Mouse (Mus musculus): Measurements from ENCODE around the gene Hist1h2bp. TPM values are rescaled to one million over a fixed set of nuclear protein-coding genes. Genes with fewer than 3 reads are reported as not detected.

Hist1h2bp gene
- total RNA-seq, 1 experiment, result 879 TPM

- no peak overlapping the region for H3K9ac ChIP-seq (ENCODE audit: insufficient read depth, low read depth, low read length, poor library complexity, severe bottlenecking)
- in situ Hi-C loops (cut with MboI; ENCODE audit: low sequenced_read_pairs in 2 of 2, unreplicated experiment in 2 of 2), result no loop called here
- no peaks in the 10 kb centered on the region for H3K9me3 ChIP-seq (ENCODE audit: control insufficient read depth, insufficient read depth, low read depth, low read length)
- DNase-seq (ENCODE audit: low read depth, low spot score), result no peak
- TF ChIP-seq ZC3H11A (IDR thresholded peaks at IDR 0.05; ENCODE audit: borderline replicate concordance, low read depth, low read length), result no peak
- TF ChIP-seq MAFK (IDR thresholded peaks at IDR 0.05; ENCODE audit: insufficient read depth, low read depth, low read length), result no peak
- no peak for TF ChIP-seq ZNF384 (IDR thresholded peaks at IDR 0.05; ENCODE audit: low read depth, low read length)
- no peak for TF ChIP-seq HCFC1 (IDR thresholded peaks at IDR 0.05; ENCODE audit: borderline replicate concordance, insufficient read depth, low read length)
- no peak for TF ChIP-seq CHD2 (IDR thresholded peaks at IDR 0.05; ENCODE audit: low read depth, low read length)
- 0 out of 4 replicates have a peak, but pooled peaks cover 0 to 2% of the 10 kb centered on the region in 2 experiments for H3K4me1 ChIP-seq (ENCODE audit: control insufficient read depth in 2 of 2, insufficient read depth in 2 of 2, low read length in 2 of 2, poor library complexity in 1 of 2)
- no peak overlapping the region for H3K27ac ChIP-seq (ENCODE audit: insufficient read depth, low read depth, low read length, poor library complexity, severe bottlenecking)
- no peaks in the 10 kb centered on the region for H3K36me3 ChIP-seq (ENCODE audit: control insufficient read depth, insufficient read depth, low read length, poor library complexity, severe bottlenecking)
- no peak overlapping the region for H3K4me3 ChIP-seq (ENCODE audit: insufficient read depth in 1 of 2, low read depth in 1 of 2, low read length in 2 of 2, poor library complexity in 1 of 2, severe bottlenecking in 1 of 2)
Observed at GRCm38 (mm10) chr13:21751417-21751816, 35.8 kb upstream of the Hist1h2bp start.

- Histone ChIP-seq H3K9ac (ENCODE audit: insufficient read depth, low read depth, low read length, poor library complexity, severe bottlenecking) (no peak overlapping the region), H3K4me1 (ENCODE audit: control insufficient read depth in 2 of 2, insufficient read depth in 2 of 2, low read length in 2 of 2, poor library complexity in 1 of 2) (0 out of 4 replicates have a peak, but pooled peaks cover 0 to 2% of the 10 kb centered on the region in 2 experiments), H3K36me3 (ENCODE audit: control insufficient read depth, insufficient read depth, low read length, poor library complexity, severe bottlenecking) (no peaks in the 10 kb centered on the region), H3K27ac (ENCODE audit: insufficient read depth, low read depth, low read length, poor library complexity, severe bottlenecking) (no peak overlapping the region; the same call in 1 of the 2 replicates), H3K4me3 (ENCODE audit: insufficient read depth in 1 of 2, low read depth in 1 of 2, low read length in 2 of 2, poor library complexity in 1 of 2, severe bottlenecking in 1 of 2) (no peak overlapping the region), H3K9me3 (ENCODE audit: control insufficient read depth, insufficient read depth, low read depth, low read length) (no peaks in the 10 kb centered on the region)
- in situ Hi-C loops (cut with MboI; ENCODE audit: low sequenced_read_pairs in 2 of 2, unreplicated experiment in 2 of 2), result no loop called here
- DNase-seq (ENCODE audit: low read depth, low spot score), result no peak
- no peak for TF ChIP-seq HCFC1 (IDR thresholded peaks at IDR 0.05; ENCODE audit: borderline replicate concordance, insufficient read depth, low read length)
- TF ChIP-seq ZNF384 (IDR thresholded peaks at IDR 0.05; ENCODE audit: low read depth, low read length), result no peak
- TF ChIP-seq MAFK (IDR thresholded peaks at IDR 0.05; ENCODE audit: insufficient read depth, low read depth, low read length), result no peak
- TF ChIP-seq CHD2 (IDR thresholded peaks at IDR 0.05; ENCODE audit: low read depth, low read length), result no peak
- no peak for TF ChIP-seq ZC3H11A (IDR thresholded peaks at IDR 0.05; ENCODE audit: borderline replicate concordance, low read depth, low read length)
Observed at GRCm38 (mm10) chr13:21751827-21752226, 35.4 kb upstream of the Hist1h2bp start.

GRCm38 (mm10) chr13:21752356-21752755 lies 34.9 kb upstream of the Hist1h2bp start:
- TF ChIP-seq ZC3H11A (IDR thresholded peaks at IDR 0.05; ENCODE audit: borderline replicate concordance, low read depth, low read length) (no peak), MAFK (IDR thresholded peaks at IDR 0.05; ENCODE audit: insufficient read depth, low read depth, low read length) (no peak), ZNF384 (IDR thresholded peaks at IDR 0.05; ENCODE audit: low read depth, low read length) (no peak), CHD2 (IDR thresholded peaks at IDR 0.05; ENCODE audit: low read depth, low read length) (no peak), HCFC1 (IDR thresholded peaks at IDR 0.05; ENCODE audit: borderline replicate concordance, insufficient read depth, low read length) (no peak)
- no peaks in the 10 kb centered on the region for H3K9me3 ChIP-seq (ENCODE audit: control insufficient read depth, insufficient read depth, low read depth, low read length)
- H3K4me3 ChIP-seq (ENCODE audit: insufficient read depth in 1 of 2, low read depth in 1 of 2, low read length in 2 of 2, poor library complexity in 1 of 2, severe bottlenecking in 1 of 2), result no peak overlapping the region
- DNase-seq (ENCODE audit: low read depth, low spot score), result no peak
- no peaks in the 10 kb centered on the region for H3K36me3 ChIP-seq (ENCODE audit: control insufficient read depth, insufficient read depth, low read length, poor library complexity, severe bottlenecking)
- in situ Hi-C loops (cut with MboI; ENCODE audit: low sequenced_read_pairs in 2 of 2, unreplicated experiment in 2 of 2), result no loop called here
- H3K4me1 ChIP-seq (ENCODE audit: control insufficient read depth in 2 of 2, insufficient read depth in 2 of 2, low read length in 2 of 2, poor library complexity in 1 of 2), result 0 out of 4 replicates have a peak, but pooled peaks cover 0 to 2% of the 10 kb centered on the region in 2 experiments
- H3K9ac ChIP-seq (ENCODE audit: insufficient read depth, low read depth, low read length, poor library complexity, severe bottlenecking), result peak overlapping the region; percentile 59; the same call in 1 of the 2 replicates
- H3K27ac ChIP-seq (ENCODE audit: insufficient read depth, low read depth, low read length, poor library complexity, severe bottlenecking), result no peak overlapping the region; the same call in 1 of the 2 replicates

GRCm38 (mm10) chr13:21753051-21753523 lies 34.2 kb upstream of the Hist1h2bp start:
- H3K9me3 ChIP-seq (ENCODE audit: control insufficient read depth, insufficient read depth, low read depth, low read length), result no peaks in the 10 kb centered on the region
- in situ Hi-C loops (cut with MboI; ENCODE audit: low sequenced_read_pairs in 2 of 2, unreplicated experiment in 2 of 2), result no loop called here
- H3K9ac ChIP-seq (ENCODE audit: insufficient read depth, low read depth, low read length, poor library complexity, severe bottlenecking), result peak overlapping the region; percentile 80
- H3K4me3 ChIP-seq (ENCODE audit: insufficient read depth in 1 of 2, low read depth in 1 of 2, low read length in 2 of 2, poor library complexity in 1 of 2, severe bottlenecking in 1 of 2), result peak overlapping the region; percentile 56 to 68
- 0 out of 4 replicates have a peak, but pooled peaks cover 0 to under 1% of the 10 kb centered on the region in 2 experiments for H3K4me1 ChIP-seq (ENCODE audit: control insufficient read depth in 2 of 2, insufficient read depth in 2 of 2, low read length in 2 of 2, poor library complexity in 1 of 2)
- TF ChIP-seq MAFK (IDR thresholded peaks at IDR 0.05; ENCODE audit: insufficient read depth, low read depth, low read length) (no peak), ZNF384 (IDR thresholded peaks at IDR 0.05; ENCODE audit: low read depth, low read length) (no peak), CHD2 (IDR thresholded peaks at IDR 0.05; ENCODE audit: low read depth, low read length) (no peak), ZC3H11A (IDR thresholded peaks at IDR 0.05; ENCODE audit: borderline replicate concordance, low read depth, low read length) (no peak), HCFC1 (IDR thresholded peaks at IDR 0.05; ENCODE audit: borderline replicate concordance, insufficient read depth, low read length) (no peak)
- peak overlapping the region; percentile 85 for H3K27ac ChIP-seq (ENCODE audit: insufficient read depth, low read depth, low read length, poor library complexity, severe bottlenecking)
- no peak for DNase-seq (ENCODE audit: low read depth, low spot score)
- no peaks in the 10 kb centered on the region for H3K36me3 ChIP-seq (ENCODE audit: control insufficient read depth, insufficient read depth, low read length, poor library complexity, severe bottlenecking)
